31 mouse cellular contexts compared by ENCODE assay signal in genomic region chr11:58452759-58453158, GRCm38 (mm10). TPM values are rescaled to one million over a fixed set of nuclear protein-coding genes. Genes with fewer than 3 reads are reported as not detected.
"Had no signal": no experiment of that assay in that cellular context is flagged by ENCODE, and none has a peak within 500 bp of the region (broad histone marks: within the 10 kb centered on the region; RNA-seq: fewer than 3 reads in every experiment).

Gene Lypd9, minus strand, starts transcription at chr11:58452923.

- H3K9me3 ChIP-seq: intestine, embryonic 15.5 days; limb, embryonic 13.5 days; limb, embryonic 15.5 days; liver, embryonic 12.5 days had no signal

- DNase-seq: gastrocnemius, adult 2 months; gastrocnemius, postnatal 10 days; gastrocnemius, postnatal 25 days; heart, adult 18-20 months; heart, postnatal 10 days; heart, postnatal 4 days; kidney, adult 18-20 months; kidney, adult 8-10 months; kidney, postnatal 10 days; kidney, postnatal 25 days; kidney, postnatal 4 days had no signal

- H3K27me3 ChIP-seq: heart, embryonic 12.5 days; hindbrain, embryonic 12.5 days; intestine, embryonic 15.5 days; limb, embryonic 13.5 days; limb, embryonic 15.5 days; liver, embryonic 12.5 days had no signal

- H3K9ac ChIP-seq: heart, embryonic 12.5 days; hindbrain, embryonic 12.5 days; hindbrain, embryonic 14.5 days; intestine, embryonic 15.5 days; limb, embryonic 13.5 days; limb, embryonic 15.5 days; liver, embryonic 12.5 days had no signal

- H3K4me2 ChIP-seq: heart, embryonic 12.5 days; hindbrain, embryonic 12.5 days; hindbrain, embryonic 14.5 days; intestine, embryonic 15.5 days; limb, embryonic 13.5 days; limb, embryonic 15.5 days; liver, embryonic 12.5 days had no signal

- H3K27ac ChIP-seq: gastrocnemius, adult 2 months; heart, embryonic 10.5 days; hindbrain, embryonic 10.5 days; hindbrain, embryonic 14.5 days; intestine, embryonic 15.5 days; layer of hippocampus, adult 2 months; left cerebral cortex, adult 2 months; limb, embryonic 13.5 days; limb, embryonic 15.5 days; liver, embryonic 12.5 days had no signal

- H3K4me1 ChIP-seq: heart, embryonic 10.5 days; heart, embryonic 12.5 days; hindbrain, embryonic 10.5 days; hindbrain, embryonic 12.5 days; intestine, embryonic 15.5 days; limb, embryonic 15.5 days; liver, embryonic 12.5 days had no signal

- ATAC-seq: hindbrain, embryonic 16.5 days; inflammation-experienced regulatory T-cells, adult 6 months; intestine, embryonic 15.5 days; intestine, postnatal 0 days; liver, embryonic 12.5 days had no signal

- H3K36me3 ChIP-seq: heart, embryonic 10.5 days; heart, embryonic 12.5 days; hindbrain, embryonic 10.5 days; hindbrain, embryonic 12.5 days; intestine, embryonic 15.5 days; limb, embryonic 13.5 days; limb, embryonic 15.5 days; liver, embryonic 12.5 days had no signal

- H3K4me3 ChIP-seq: gastrocnemius, adult 2 months; heart, embryonic 10.5 days; heart, embryonic 12.5 days; hindbrain, embryonic 10.5 days; hindbrain, embryonic 12.5 days; intestine, embryonic 15.5 days; layer of hippocampus, adult 2 months; left cerebral cortex, adult 2 months; limb, embryonic 13.5 days; limb, embryonic 15.5 days; liver, embryonic 12.5 days had no signal

RNA-seq across cellular contexts. Expression of gene Lypd9, which starts in this region (rescaled TPM):
- polyA plus RNA-seq: heart, embryonic 10.5 days; heart, embryonic 12.5 days; heart, embryonic 14.5 days; heart, embryonic 16.5 days; hindbrain, embryonic 10.5 days; hindbrain, embryonic 12.5 days; hindbrain, embryonic 14.5 days; hindbrain, embryonic 16.5 days; inflammation-experienced regulatory T-cells, adult 6 months; intestine, embryonic 15.5 days; intestine, postnatal 0 days; kidney, embryonic 14.5 days; kidney, embryonic 16.5 days; limb, embryonic 11.5 days; limb, embryonic 13.5 days; limb, embryonic 15.5 days; liver, adult 2 months; liver, embryonic 12.5 days had no signal
